Mouse (Mus musculus): ENCODE data around the gene Olfr816.
"Not testable (repeated sequence)": the region's sequence is repeated elsewhere in the genome, so short reads cannot be mapped to it uniquely, and the experiment has no call there.

Olfr816 gene

GRCm38 (mm10) chr10:129915497-129915896 lies at the start of gene Olfr816:
Gene Olfr816 (minus strand): TSS chr10:129915597.
- no peak for DNase-seq (ENCODE audit: low read depth)

DNA sequence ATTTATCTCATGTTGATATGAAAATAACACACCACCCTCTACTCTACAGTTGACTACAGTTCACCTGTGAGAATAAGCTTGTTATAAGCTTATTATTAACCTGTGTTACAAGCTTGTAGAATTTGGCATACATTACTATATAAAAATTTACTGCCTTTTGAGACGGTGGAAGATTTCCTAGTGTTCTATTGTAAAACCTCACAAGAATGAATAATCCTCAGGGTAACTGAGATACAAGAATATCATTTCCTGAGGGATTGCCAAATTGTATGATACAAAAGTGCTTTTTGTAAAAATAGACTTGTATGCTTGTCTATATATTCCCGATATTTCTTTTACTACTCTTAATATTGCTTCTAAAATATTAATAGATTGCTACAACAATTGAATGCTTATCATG lies 33.6 kb upstream of the Olfr816 start, which contains the start of gene Olfr818:
TSS of gene Olfr818 (minus strand) at position 101 of the 400 bp plus-strand sequence.
- no peak for DNase-seq (ENCODE audit: low read depth)

DNA sequence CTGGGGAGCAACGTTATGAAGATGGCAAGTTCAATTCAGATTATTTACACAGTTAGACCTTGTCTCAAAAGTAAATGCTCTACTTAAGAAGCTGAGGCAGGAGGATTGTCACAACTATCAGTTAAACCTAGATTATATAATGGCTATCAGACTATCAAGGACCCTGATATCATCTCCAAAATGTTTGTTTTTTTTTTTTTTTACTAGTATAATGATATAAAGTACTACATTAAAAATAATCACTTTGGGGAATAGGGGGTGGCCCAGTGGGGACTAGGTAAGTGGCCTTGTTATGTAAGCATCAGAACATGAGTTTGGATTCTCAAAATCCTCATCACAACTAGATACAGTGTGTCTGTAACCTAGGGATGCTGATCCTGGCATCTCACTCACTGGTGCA lies 9.6 kb downstream of the Olfr816 start, which contains the start of gene Olfr815:
TSS of gene Olfr815 (minus strand) at position 101 of the 400 bp plus-strand sequence.
- DNase-seq (ENCODE audit: low read depth), result not testable (repeated sequence)

DNA sequence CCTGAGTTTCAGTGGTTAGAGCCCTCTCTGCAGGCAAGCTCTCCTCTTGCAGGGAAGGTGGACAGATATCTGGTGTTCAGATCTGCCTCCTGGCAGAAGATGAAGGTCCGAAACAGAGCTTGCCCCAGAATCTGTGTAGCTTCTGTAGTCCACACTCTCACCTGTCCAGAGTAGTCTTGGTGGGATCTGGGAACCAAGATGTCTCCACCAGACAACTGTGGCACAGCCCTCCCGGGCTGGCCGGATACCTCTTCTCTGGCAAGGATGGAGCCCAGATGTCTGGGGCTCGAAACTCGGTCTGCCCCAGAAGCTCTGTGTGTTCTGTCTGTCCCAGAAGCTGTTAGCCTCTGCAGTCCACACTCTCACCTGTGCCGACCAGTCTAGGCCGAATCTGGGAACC lies 29.5 kb downstream of the Olfr816 start:
- no peak for DNase-seq (ENCODE audit: low read depth)

DNA sequence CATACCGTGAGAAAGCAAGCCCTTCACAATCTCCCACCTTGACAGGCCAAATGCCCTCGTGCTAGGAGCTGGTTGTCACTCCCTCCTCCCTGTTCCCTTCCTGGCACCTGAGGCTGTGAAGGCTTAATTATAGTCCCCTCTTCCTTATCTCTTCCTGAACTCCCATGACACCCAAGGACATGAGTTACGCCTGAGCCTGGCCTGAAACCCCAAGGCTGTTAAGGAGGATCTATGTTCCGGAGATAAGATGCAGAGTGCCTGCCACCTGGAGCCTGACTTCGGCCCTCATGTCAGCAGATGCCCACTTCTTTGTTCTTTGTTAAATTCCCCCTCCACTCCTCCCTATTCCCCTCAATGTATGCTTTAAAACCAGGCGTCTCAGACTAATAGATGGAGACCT lies 29.9 kb downstream of the Olfr816 start:
- DNase-seq (ENCODE audit: low read depth), result not testable (repeated sequence)

DNA sequence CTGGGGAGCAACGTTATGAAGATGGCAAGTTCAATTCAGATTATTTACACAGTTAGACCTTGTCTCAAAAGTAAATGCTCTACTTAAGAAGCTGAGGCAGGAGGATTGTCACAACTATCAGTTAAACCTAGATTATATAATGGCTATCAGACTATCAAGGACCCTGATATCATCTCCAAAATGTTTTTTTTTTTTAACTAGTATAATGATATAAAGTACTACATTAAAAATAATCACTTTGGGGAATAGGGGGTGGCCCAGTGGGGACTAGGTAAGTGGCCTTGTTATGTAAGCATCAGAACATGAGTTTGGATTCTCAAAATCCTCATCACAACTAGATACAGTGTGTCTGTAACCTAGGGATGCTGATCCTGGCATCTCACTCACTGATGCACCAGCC lies 35.6 kb downstream of the Olfr816 start, which contains the start of gene Olfr814:
TSS of gene Olfr814 (minus strand) at position 101 of the 400 bp plus-strand sequence.
- not testable (repeated sequence) for DNase-seq (ENCODE audit: low read depth)
